Mouse (Mus musculus) E14TG2a.4 (cell line): ENCODE measurements at regions not wholly inside any gene's neighbourhood (a gene's known extent, or its start where the extent isn't known, plus 50 kb on each side); places are given as distances from the start of the nearest gene placed in this dataset.

Experiments
- CTCF ChIP-seq: conservative IDR thresholded peaks from 2 replicates; pipeline ENCODE4 v1.5.1; 2014; ENCODE audit warnings: low read length
- NANOG ChIP-seq: IDR thresholded peaks from 2 replicates; pipeline ENCODE4 v1.6.1; 2014; ENCODE audit warnings: borderline replicate concordance, low read length, mixed read lengths
- POU5F1 ChIP-seq: IDR thresholded peaks from 2 replicates; pipeline ENCODE4 v1.6.1; 2014; ENCODE audit warnings: low read length, borderline replicate concordance

- TF ChIP-seq NANOG (no peak), CTCF (no peak), POU5F1 (no peak)
Measured at GRCm38 (mm10) chr13:3729926-3730698, 74.0 kb downstream of the Calml3 start.
